Mouse (Mus musculus) liver, adult 2 months (tissue): ENCODE data around the gene Chd3.

ENCODE experiments used
- CTCF ChIP-seq: fragments of 200-500 bp; IDR thresholded peaks from 2 replicates; pipeline ENCODE4 v1.5.1; 2011; ENCODE audit warnings: low read depth, low read length, control low read depth
- POLR2A ChIP-seq: fragments of 200-500 bp; IDR thresholded peaks from 2 replicates; pipeline ENCODE4 v1.6.1; 2011; ENCODE audit warnings: low read length, control low read depth; ENCODE audit not compliant: insufficient read depth; ENCODE audit errors: extremely low read depth

- TF ChIP-seq CTCF (no peak), POLR2A (no peak)
Measured at GRCm38 (mm10) chr11:69325628-69326407, 43.4 kb downstream of the Chd3 start, which contains the start of gene Kcnab3.
